Mouse (Mus musculus) lung, embryonic 14.5 days (tissue): ENCODE results near the gene Pah. TPM values are rescaled to one million over a fixed set of nuclear protein-coding genes. Genes with fewer than 3 reads are reported as not detected.

Experiments used
- ATAC-seq: fragments of 200-750 bp; cut with Nextera tagmentation; 2 replicates; pipeline ENCODE4 v1.8.0; 2017; ENCODE audit warnings: mild to moderate bottlenecking, moderate TSS enrichment, moderate library complexity; ENCODE audit not compliant: insufficient read depth
- DNase-seq: peaks from one replicate; pipeline ENCODE4 v3.0.0-alpha.2; 2015
- H3K27ac ChIP-seq: fragments of 300-500 bp; sonication (generic); 2 replicates; pipeline ENCODE4 v1.5.1; 2014; ENCODE audit warnings: low read depth, mild to moderate bottlenecking, moderate library complexity
- H3K27me3 ChIP-seq: fragments of 300-500 bp; sonication (generic); 2 replicates; pipeline ENCODE4 v1.6.1; 2014; ENCODE audit warnings: low read length, control low read depth; ENCODE audit not compliant: insufficient read depth
- H3K36me3 ChIP-seq: fragments of 300-500 bp; sonication (generic); 2 replicates; pipeline ENCODE4 v1.6.1; 2014; ENCODE audit warnings: control low read depth; ENCODE audit not compliant: insufficient read depth
- H3K4me1 ChIP-seq: fragments of 300-500 bp; sonication (generic); 2 replicates; pipeline ENCODE4 v1.6.1; 2014; ENCODE audit warnings: antibody characterized with exemption, control low read depth; ENCODE audit not compliant: insufficient read depth
- H3K4me2 ChIP-seq: fragments of 300-500 bp; sonication (generic); 2 replicates; pipeline ENCODE4 v1.6.1; 2014; ENCODE audit warnings: mild to moderate bottlenecking
- H3K4me3 ChIP-seq: fragments of 300-500 bp; sonication (generic); 2 replicates; pipeline ENCODE4 v1.5.1; 2014; ENCODE audit warnings: low read depth, low read length
- H3K9ac ChIP-seq: fragments of 300-500 bp; sonication (generic); 2 replicates; pipeline ENCODE4 v1.6.1; 2014
- H3K9me3 ChIP-seq: fragments of 300-500 bp; sonication (generic); 2 replicates; pipeline ENCODE4 v1.6.1; 2016; ENCODE audit warnings: low read depth, low read length, control low read depth
- CTCF ChIP-seq: IDR thresholded peaks from 2 replicates; pipeline ENCODE4 v1.5.1; 2016; ENCODE audit warnings: antibody characterized with exemption, low read depth
- WGBS: fragments of 180-500 bp; shearing (Covaris S2); extraction: QIAGEN DNeasy Blood & Tissue Kit; methylation state at CpG from one replicate; pipeline ENCODE4 v1.1.7; 2014; 5-methylcytosine and 5-hydroxymethylcytosine counted together
- polyA plus RNA-seq: library from polyadenylated mRNA; unstranded; fragments of >200 nt; fragmentation: Nextera tagmentation; extraction: Ambion mirVana; gene quantifications from 2 replicates; pipeline ENCODE4 v1.2.1, GENCODE M21; 2014

Pah gene
- polyA plus RNA-seq, 1 experiment from 2014 or later: not detected

- H3K4me3 ChIP-seq: no peak overlapping the region
- H3K9ac ChIP-seq: no peak overlapping the region
- H3K4me1 ChIP-seq: no peaks in the 10 kb centered on the region
- peak; percentile 86 for TF ChIP-seq CTCF
- no peaks in the 10 kb centered on the region for H3K9me3 ChIP-seq
- peak; percentile 76 for DNase-seq
- WGBS: under 1% methylated on average over 10 of the region's 10 CpGs
- no peaks in the 10 kb centered on the region for H3K36me3 ChIP-seq
- H3K27me3 ChIP-seq: peaks cover 42% of the 10 kb centered on the region
- no peak overlapping the region for H3K4me2 ChIP-seq
- ATAC-seq: no peak
- H3K27ac ChIP-seq: no peak overlapping the region
Observed at GRCm38 (mm10) chr10:87503946-87504345, 17.6 kb upstream of the Pah start.

GRCm38 (mm10) chr10:87508581-87508980, 13.0 kb upstream of the Pah start:
- H3K4me1 ChIP-seq: no peaks in the 10 kb centered on the region
- ATAC-seq (no peak), DNase-seq (no peak)
- no peak overlapping the region for H3K27ac ChIP-seq
- no peak overlapping the region for H3K4me2 ChIP-seq
- no peak overlapping the region for H3K4me3 ChIP-seq
- H3K36me3 ChIP-seq: no peaks in the 10 kb centered on the region
- no peak for TF ChIP-seq CTCF
- no peaks in the 10 kb centered on the region; the same call in 1 of the 2 replicates for H3K27me3 ChIP-seq
- WGBS: 62% methylated on average over 4 of the region's 4 CpGs
- H3K9me3 ChIP-seq: no peaks in the 10 kb centered on the region
- H3K9ac ChIP-seq: no peak overlapping the region

GRCm38 (mm10) chr10:87513052-87513451, 8.5 kb upstream of the Pah start:
- Histone ChIP-seq H3K27ac (no peak overlapping the region), H3K9me3 (no peaks in the 10 kb centered on the region), H3K27me3 (no peaks in the 10 kb centered on the region), H3K4me1 (no peaks in the 10 kb centered on the region), H3K9ac (no peak overlapping the region), H3K36me3 (no peaks in the 10 kb centered on the region), H3K4me3 (no peak overlapping the region), H3K4me2 (no peak overlapping the region)
- ATAC-seq: no peak
- peak; percentile 15; the same call in 1 of the 2 replicates for TF ChIP-seq CTCF
- DNase-seq: no peak

GRCm38 (mm10) chr10:87518585-87518984, 3.0 kb upstream of the Pah start:
- no peaks in the 10 kb centered on the region for H3K9me3 ChIP-seq
- no peak overlapping the region for H3K9ac ChIP-seq
- TF ChIP-seq CTCF: no peak
- no peaks in the 10 kb centered on the region for H3K4me1 ChIP-seq
- H3K27ac ChIP-seq: no peak overlapping the region
- DNase-seq (no peak), ATAC-seq (no peak)
- H3K36me3 ChIP-seq: no peaks in the 10 kb centered on the region
- H3K27me3 ChIP-seq: no peaks in the 10 kb centered on the region
- no peak overlapping the region for H3K4me3 ChIP-seq
- 64% methylated on average over 2 of the region's 2 CpGs for WGBS
- no peak overlapping the region for H3K4me2 ChIP-seq

GRCm38 (mm10) chr10:87520401-87521116, 1.0 kb upstream of the Pah start:
- WGBS: 64% methylated on average over 4 of the region's 4 CpGs
- DNase-seq (no peak), ATAC-seq (no peak)
- Histone ChIP-seq H3K9ac (no peak overlapping the region), H3K27ac (no peak overlapping the region), H3K9me3 (no peaks in the 10 kb centered on the region), H3K27me3 (no peaks in the 10 kb centered on the region), H3K36me3 (no peaks in the 10 kb centered on the region), H3K4me2 (no peak overlapping the region), H3K4me3 (no peak overlapping the region), H3K4me1 (no peaks in the 10 kb centered on the region)
- no peak for TF ChIP-seq CTCF

- TF ChIP-seq CTCF: no peak
- H3K36me3 ChIP-seq: no peaks in the 10 kb centered on the region
- H3K9me3 ChIP-seq: no peaks in the 10 kb centered on the region
- no peaks in the 10 kb centered on the region for H3K4me1 ChIP-seq
- H3K27me3 ChIP-seq: no peaks in the 10 kb centered on the region
- H3K27ac ChIP-seq: no peak overlapping the region
- no peak for DNase-seq
- H3K4me3 ChIP-seq: no peak overlapping the region
- no peak for ATAC-seq
- WGBS: 84% methylated on average over 1 of the region's 1 CpGs
- no peak overlapping the region for H3K9ac ChIP-seq
- H3K4me2 ChIP-seq: no peak overlapping the region
Observed at GRCm38 (mm10) chr10:87534172-87534571, 12.6 kb downstream of the Pah start.

- no peak for ATAC-seq
- H3K27ac ChIP-seq: no peak overlapping the region
- H3K9me3 ChIP-seq: no peaks in the 10 kb centered on the region
Observed at GRCm38 (mm10) chr10:87545759-87546158, 24.2 kb downstream of the Pah start.

More at GRCm38 (mm10) chr10:87545759-87546158, 24.2 kb downstream of the Pah start:
- H3K36me3 ChIP-seq: no peaks in the 10 kb centered on the region
- no peak for DNase-seq
- no peak for TF ChIP-seq CTCF
- H3K27me3 ChIP-seq: no peaks in the 10 kb centered on the region
- no peak overlapping the region for H3K9ac ChIP-seq
- H3K4me2 ChIP-seq: no peak overlapping the region
- no peak overlapping the region for H3K4me3 ChIP-seq
- H3K4me1 ChIP-seq: no peaks in the 10 kb centered on the region
- WGBS: 70% methylated on average over 8 of the region's 8 CpGs
